Comparison of ENCODE assay signal across 8 mouse cellular contexts in genomic region chr13:75227616-75228277, GRCm38 (mm10).
A peak's percentile ranks its signal among the peaks of the same experiment; 100 is the strongest.
DNase-seq lines count a peak whose midpoint lies in the region; ATAC-seq and TF ChIP-seq lines count a peak whose summit lies in the region.

No protein-coding gene starts in this region.

- no peaks in the 10 kb centered on the region for H3K27me3 ChIP-seq in liver, embryonic 14.5 days (ENCODE audit: control insufficient read depth, insufficient read depth, low read length)

- peak; percentile 29 for DNase-seq in CD4-positive helper T cell, adult 2 months (ENCODE audit: low read depth, low spot score)
- DNase-seq in cerebellum, postnatal 4 days (ENCODE audit: low spot score in 2 of 2): peak; percentile 42 to 67
- peak; percentile 5 to 6 for DNase-seq in gastrocnemius, adult 8-10 months (ENCODE audit: low spot score in 2 of 2)
- peak; percentile 64 for DNase-seq in kidney, postnatal 14 days
- DNase-seq in liver, embryonic 14.5 days (ENCODE audit: low read depth in 3 of 3, low spot score in 3 of 3): peak in 2 of 3 experiments; percentile 9 to 20
- peak; percentile 36 for DNase-seq in thymus, postnatal 14 days

- H3K9ac ChIP-seq in liver, embryonic 14.5 days (replicated peaks): no peak overlapping the region

- H3K4me1 ChIP-seq in liver, embryonic 14.5 days (replicated peaks; ENCODE audit: control insufficient read depth in 2 of 2, insufficient read depth in 2 of 2, low read length in 1 of 2): no peaks in the 10 kb centered on the region

- H3K36me3 ChIP-seq in liver, embryonic 14.5 days (replicated peaks; ENCODE audit: control insufficient read depth, insufficient read depth, low read depth): no peaks in the 10 kb centered on the region

- H3K4me2 ChIP-seq in liver, embryonic 14.5 days (ENCODE audit: low read depth): no peak overlapping the region

- WGBS in liver, embryonic 14.5 days (ENCODE audit: insufficient replicate concordance): 5% methylated on average over 5 of the region's 5 CpGs

- no peaks in the 10 kb centered on the region for H3K9me3 ChIP-seq in liver, embryonic 14.5 days (ENCODE audit: control insufficient read depth, low read length)

- peak; percentile 77 for ATAC-seq in activated CD4-positive, CD25-positive, alpha-beta regulatory T cell, adult 4 months
- no peak for ATAC-seq in liver, embryonic 14.5 days (ENCODE audit: insufficient read depth)
- ATAC-seq in neutrophil, adult 5-6 weeks (ENCODE audit: extremely low read depth, insufficient number of reproducible peaks, low FRiP score, poor library complexity, severe bottlenecking): peak; percentile 74; the same call in 1 of the 2 replicates

- no peak for TF ChIP-seq EP300 in liver, embryonic 14.5 days (IDR thresholded peaks at IDR 0.05; ENCODE audit: low read depth)

- TF ChIP-seq CTCF in liver, embryonic 14.5 days (IDR thresholded peaks at IDR 0.05; ENCODE audit: low read depth): peak; percentile 73

- no peak overlapping the region for H3K4me3 ChIP-seq in liver, embryonic 14.5 days (ENCODE audit: insufficient read depth in 1 of 2, low read depth in 2 of 2, low read length in 2 of 2)

- no peak overlapping the region for H3K27ac ChIP-seq in liver, embryonic 14.5 days

Comparison
In these comparisons a context has a peak if more than half of its experiments do, and no peak if none do; other contexts are left out.
1. DNase-seq: peak in every context shown above with its lines; median percentile 64 in kidney, postnatal 14 days; 54 in cerebellum, postnatal 4 days; 36 in thymus, postnatal 14 days; 29 in CD4-positive helper T cell, adult 2 months; 14 in liver, embryonic 14.5 days; 6 in gastrocnemius, adult 8-10 months.